Mouse (Mus musculus) kidney, adult 2 months (tissue): Measurements from ENCODE around the gene Insl6. TPM values are rescaled to one million over a fixed set of nuclear protein-coding genes. Genes with fewer than 3 reads are reported as not detected.

Source experiments
- DNase-seq: peaks from one replicate; pipeline ENCODE4 v3.0.0; 2021
- H3K27ac ChIP-seq: fragments of 200-500 bp; 2 replicates; pipeline ENCODE4 v1.5.1; 2012; ENCODE audit warnings: low read depth, low read length, control low read depth, inconsistent platforms; ENCODE audit not compliant: insufficient read depth
- H3K27me3 ChIP-seq: fragments of 200-500 bp; replicated peaks from 2 replicates; pipeline ENCODE4 v1.6.1; 2012; ENCODE audit warnings: mild to moderate bottlenecking, moderate library complexity, low read length, inconsistent platforms; ENCODE audit not compliant: control insufficient read depth, insufficient read depth
- H3K36me3 ChIP-seq: fragments of 200-500 bp; 2 replicates; pipeline ENCODE4 v1.6.1; 2012; ENCODE audit warnings: mild to moderate bottlenecking, moderate library complexity, low read length, inconsistent platforms; ENCODE audit not compliant: control insufficient read depth, insufficient read depth
- H3K4me1 ChIP-seq: fragments of 200-500 bp; 2 replicates; pipeline ENCODE4 v1.6.1; 2011; ENCODE audit warnings: low read length; ENCODE audit not compliant: control insufficient read depth, insufficient read depth
- H3K4me3 ChIP-seq: fragments of 200-500 bp; 2 replicates; pipeline ENCODE4 v1.5.1; 2011; ENCODE audit warnings: mild to moderate bottlenecking, low read depth, low read length, control low read depth; ENCODE audit not compliant: insufficient read depth
- CTCF ChIP-seq: fragments of 200-500 bp; conservative IDR thresholded peaks from 2 replicates; pipeline ENCODE4 v1.5.1; 2011; ENCODE audit warnings: low read depth, mild to moderate bottlenecking, control low read depth, low read length, moderate library complexity, mixed read lengths; ENCODE audit not compliant: insufficient read depth, insufficient read length
- POLR2A ChIP-seq: fragments of 200-500 bp; IDR thresholded peaks from one replicate; pipeline ENCODE4 v1.6.1; 2011; ENCODE audit warnings: low read depth, low read length, control low read depth
- WGBS: fragments of 180-500 bp; shearing (Covaris S2); methylation state at CpG from one replicate; pipeline ENCODE4 v1.1.7; 2018; 5-methylcytosine and 5-hydroxymethylcytosine counted together
- polyA plus RNA-seq: library from polyadenylated mRNA; depleted of rRNA; stranded (reverse); fragments of >200 nt; gene quantifications from 2 replicates; pipeline ENCODE4 v1.2.3, GENCODE M21; 2012; rRNA removed

Gene Insl6
- polyA plus RNA-seq = 2.6 and 3.1 TPM in 2 replicates

- WGBS = 2% methylated on average over 27 of the region's 31 CpGs
- Histone ChIP-seq H3K27me3 (no peaks in the 10 kb centered on the region; the same call in 1 of the 2 replicates), H3K4me1 (peaks cover 3% of the 10 kb centered on the region; the same call in 1 of the 2 replicates), H3K36me3 (no peaks in the 10 kb centered on the region), H3K27ac (no peak within 1 kb of the TSS), H3K4me3 (peak within 1 kb of the TSS; percentile 45)
- TF ChIP-seq POLR2A (no peak), CTCF (no peak)
- DNase-seq = peak; percentile 76
Measured at GRCm38 (mm10) chr19:29325053-29325851, at the start of gene Insl6. Gene Insl6 (minus strand): TSS chr19:29325356.

- Histone ChIP-seq H3K27me3 (no peaks in the 10 kb centered on the region), H3K27ac (no peak overlapping the region), H3K4me1 (0 out of 2 replicates have a peak, but pooled peaks cover 2% of the 10 kb centered on the region), H3K36me3 (no peaks in the 10 kb centered on the region), H3K4me3 (no peak overlapping the region)
- TF ChIP-seq CTCF (no peak), POLR2A (no peak)
- 93% methylated on average over 9 of the region's 9 CpGs for WGBS
- DNase-seq = no peak
Measured at GRCm38 (mm10) chr19:29374947-29375346, 49.8 kb upstream of the Insl6 start.

- peak overlapping the region; percentile 20; the same call in 1 of the 2 replicates for H3K4me3 ChIP-seq
- no peak for TF ChIP-seq POLR2A
- no peak for TF ChIP-seq CTCF
- H3K27me3 ChIP-seq = no peaks in the 10 kb centered on the region
- H3K4me1 ChIP-seq = 0 out of 2 replicates have a peak, but pooled peaks cover 2% of the 10 kb centered on the region
- no peak for DNase-seq
- 39% methylated on average over 11 of the region's 11 CpGs for WGBS
- H3K27ac ChIP-seq = no peak overlapping the region
- no peaks in the 10 kb centered on the region for H3K36me3 ChIP-seq
Measured at GRCm38 (mm10) chr19:29373438-29373837, 48.3 kb upstream of the Insl6 start.

GRCm38 (mm10) chr19:29372621-29373020 lies 47.5 kb upstream of the Insl6 start:
- Histone ChIP-seq H3K4me3 (no peak overlapping the region), H3K36me3 (no peaks in the 10 kb centered on the region), H3K27me3 (no peaks in the 10 kb centered on the region), H3K4me1 (0 out of 2 replicates have a peak, but pooled peaks cover 2% of the 10 kb centered on the region), H3K27ac (no peak overlapping the region)
- 95% methylated on average over 3 of the region's 3 CpGs for WGBS
- no peak for TF ChIP-seq CTCF
- no peak for DNase-seq

GRCm38 (mm10) chr19:29372138-29372537 lies 47.0 kb upstream of the Insl6 start:
- Histone ChIP-seq H3K4me1 (0 out of 2 replicates have a peak, but pooled peaks cover 2% of the 10 kb centered on the region), H3K4me3 (peak overlapping the region; percentile 20), H3K36me3 (no peaks in the 10 kb centered on the region), H3K27ac (no peak overlapping the region), H3K27me3 (no peaks in the 10 kb centered on the region)
- peak; percentile 17 for DNase-seq
- no peak for TF ChIP-seq CTCF
- 42% methylated on average over 4 of the region's 4 CpGs for WGBS

- no peak for DNase-seq
- Histone ChIP-seq H3K27me3 (no peaks in the 10 kb centered on the region), H3K36me3 (no peaks in the 10 kb centered on the region), H3K4me3 (peak overlapping the region; percentile 20), H3K4me1 (0 out of 2 replicates have a peak, but pooled peaks cover 2% of the 10 kb centered on the region), H3K27ac (no peak overlapping the region)
- no peak for TF ChIP-seq POLR2A
- no peak for TF ChIP-seq CTCF
- 69% methylated on average over 18 of the region's 18 CpGs for WGBS
Measured at GRCm38 (mm10) chr19:29371284-29372081, 46.3 kb upstream of the Insl6 start.
